Mouse (Mus musculus) hindbrain, postnatal 0 days (tissue): ENCODE measurements around the gene Fam189a1. TPM values are rescaled to one million over a fixed set of nuclear protein-coding genes. Genes with fewer than 3 reads are reported as not detected.

Experiments used
- ATAC-seq: fragments of 200-750 bp; cut with Nextera tagmentation; 2 replicates; pipeline ENCODE4 v1.8.0; 2017; ENCODE audit warnings: mild to moderate bottlenecking, moderate TSS enrichment, moderate library complexity
- DNase-seq: peaks from one replicate; pipeline ENCODE4 v3.0.0-alpha.2; 2015; ENCODE audit warnings: low spot score
- H3K27ac ChIP-seq: fragments of 300-500 bp; sonication (generic); 2 replicates; pipeline ENCODE4 v1.5.1; 2014; ENCODE audit warnings: mild to moderate bottlenecking
- H3K27me3 ChIP-seq: fragments of 300-500 bp; sonication (generic); 2 replicates; pipeline ENCODE4 v1.6.1; 2014; ENCODE audit warnings: low read length, mixed read lengths; ENCODE audit not compliant: insufficient read depth
- H3K36me3 ChIP-seq: fragments of 300-500 bp; sonication (generic); 2 replicates; pipeline ENCODE4 v1.6.1; 2014; ENCODE audit warnings: low read length, mixed read lengths; ENCODE audit not compliant: insufficient read depth
- H3K4me1 ChIP-seq: fragments of 300-500 bp; sonication (generic); 2 replicates; pipeline ENCODE4 v1.6.1; 2014; ENCODE audit warnings: antibody characterized with exemption, low read length, mixed read lengths; ENCODE audit not compliant: insufficient read depth
- H3K4me2 ChIP-seq: fragments of 300-500 bp; sonication (generic); 2 replicates; pipeline ENCODE4 v1.6.1; 2014; ENCODE audit warnings: low read depth, mild to moderate bottlenecking, low read length, moderate library complexity, mixed read lengths
- H3K4me3 ChIP-seq: fragments of 300-500 bp; sonication (generic); 2 replicates; pipeline ENCODE4 v1.5.1; 2014; ENCODE audit warnings: low read length
- H3K9ac ChIP-seq: fragments of 300-500 bp; sonication (generic); replicated peaks from 2 replicates; pipeline ENCODE4 v1.6.1; 2014; ENCODE audit warnings: mild to moderate bottlenecking, low read length, moderate library complexity, mixed read lengths
- H3K9me3 ChIP-seq: fragments of 300-500 bp; sonication (generic); 2 replicates; pipeline ENCODE4 v1.6.1; 2016; ENCODE audit warnings: low read length, mixed read lengths
- CTCF ChIP-seq: IDR thresholded peaks from 2 replicates; pipeline ENCODE4 v1.5.1; 2016; ENCODE audit warnings: antibody characterized with exemption, control low read depth, low read depth
- WGBS: fragments of 180-500 bp; shearing (Covaris S2); extraction: QIAGEN DNeasy Blood & Tissue Kit; methylation state at CpG from one replicate; pipeline ENCODE4 v1.1.7; 2014; 5-methylcytosine and 5-hydroxymethylcytosine counted together
- polyA plus RNA-seq: library from polyadenylated mRNA; unstranded; fragments of >200 nt; fragmentation: Nextera tagmentation; extraction: Ambion mirVana; gene quantifications from 2 replicates; pipeline ENCODE4 v1.2.1, GENCODE M21; 2015
- total RNA-seq: library from RNA; depleted of rRNA; stranded (reverse); fragments of >200 nt; gene quantifications from 2 replicates; pipeline ENCODE4 v1.2.3, GENCODE M21; 2014

The Fam189a1 gene
- total and polyA plus RNA-seq, 2 experiments from 2014 or later = 16.8 to 28.4 TPM

DNA sequence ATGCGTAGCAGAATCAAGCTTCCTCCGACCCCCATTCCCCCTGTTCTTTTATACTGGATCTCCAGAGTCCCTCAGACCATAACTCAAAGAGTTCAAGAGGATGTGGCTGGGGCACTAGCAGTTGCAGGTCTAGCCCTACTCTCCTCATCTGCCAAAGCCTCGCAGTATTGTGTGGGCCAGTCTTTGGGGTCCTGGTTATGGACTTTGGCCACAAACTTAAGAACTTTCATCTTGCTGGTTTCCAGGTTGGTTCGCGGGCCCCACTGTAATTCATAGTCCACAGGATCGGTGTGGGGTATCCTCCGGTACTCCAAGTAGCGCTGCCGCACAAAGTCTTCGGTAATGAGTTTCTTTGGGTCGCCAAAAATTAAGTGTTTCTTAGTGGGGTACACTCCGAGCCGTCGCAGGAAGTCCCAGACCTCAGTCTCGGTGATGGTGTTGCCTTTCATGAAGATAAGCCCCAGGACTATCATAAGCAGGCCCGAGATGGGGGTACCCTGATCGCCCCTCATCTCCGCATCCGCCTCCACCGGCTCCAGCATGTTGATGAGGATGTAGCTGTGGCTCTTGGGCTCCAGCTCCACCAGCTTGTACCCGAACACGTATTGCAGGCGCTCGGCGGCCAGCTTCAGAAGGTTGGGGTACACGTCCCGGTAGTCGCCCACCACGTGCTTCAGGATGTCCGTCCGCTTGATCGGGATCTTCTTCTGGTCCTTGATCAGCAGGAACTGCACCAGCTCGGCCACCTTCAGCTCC is 284.2 kb downstream of the Fam189a1 start:
- TF ChIP-seq CTCF = no peak
- Histone ChIP-seq H3K4me1 (peaks cover 15% of the 10 kb centered on the region), H3K27me3 (no peaks in the 10 kb centered on the region), H3K4me2 (peak overlapping the region; percentile 88), H3K4me3 (peak overlapping the region; percentile 96), H3K27ac (peak overlapping the region; percentile 97), H3K9me3 (no peaks in the 10 kb centered on the region), H3K9ac (peak overlapping the region; percentile 95), H3K36me3 (no peaks in the 10 kb centered on the region)
- WGBS = 1% methylated on average over 33 of the region's 33 CpGs
- no peak for DNase-seq
- no peak for ATAC-seq

- no peak overlapping the region for H3K9ac ChIP-seq
- H3K9me3 ChIP-seq = no peaks in the 10 kb centered on the region
- H3K4me1 ChIP-seq = peaks cover 15% of the 10 kb centered on the region
- no peak for TF ChIP-seq CTCF
- ATAC-seq = no peak
- H3K4me3 ChIP-seq = no peak overlapping the region
- H3K27ac ChIP-seq = no peak overlapping the region
- no peak for DNase-seq
- no peaks in the 10 kb centered on the region for H3K27me3 ChIP-seq
- WGBS = 76% methylated on average over 6 of the region's 6 CpGs
- H3K4me2 ChIP-seq = peak overlapping the region; percentile 88
- no peaks in the 10 kb centered on the region for H3K36me3 ChIP-seq
Measured at GRCm38 (mm10) chr7:64869549-64870065, 286.8 kb downstream of the Fam189a1 start.

DNA sequence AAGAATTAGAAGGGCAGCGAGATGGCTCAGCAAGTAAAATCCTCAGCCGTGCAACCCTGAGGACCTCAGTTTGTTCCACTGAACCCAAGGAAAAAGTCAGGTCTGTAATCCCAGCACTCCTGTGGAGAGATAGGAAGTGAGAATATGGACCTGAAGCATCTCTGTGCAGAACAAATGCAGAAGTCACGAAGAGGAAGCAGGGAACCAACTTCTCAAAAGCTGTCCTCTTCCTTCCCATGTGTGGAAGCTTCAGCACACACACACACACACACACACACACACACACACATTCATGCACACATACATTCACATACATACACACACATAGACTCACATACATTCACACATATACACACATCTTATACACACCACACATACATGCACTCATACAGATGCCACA is 292.8 kb downstream of the Fam189a1 start:
- DNase-seq (no peak), ATAC-seq (no peak)
- Histone ChIP-seq H3K4me3 (no peak overlapping the region), H3K9ac (no peak overlapping the region), H3K9me3 (no peaks in the 10 kb centered on the region), H3K4me1 (no peaks in the 10 kb centered on the region), H3K4me2 (no peak overlapping the region), H3K27me3 (no peaks in the 10 kb centered on the region), H3K36me3 (no peaks in the 10 kb centered on the region), H3K27ac (no peak overlapping the region)
- 74% methylated on average over 3 of the region's 3 CpGs for WGBS
- no peak for TF ChIP-seq CTCF

DNA sequence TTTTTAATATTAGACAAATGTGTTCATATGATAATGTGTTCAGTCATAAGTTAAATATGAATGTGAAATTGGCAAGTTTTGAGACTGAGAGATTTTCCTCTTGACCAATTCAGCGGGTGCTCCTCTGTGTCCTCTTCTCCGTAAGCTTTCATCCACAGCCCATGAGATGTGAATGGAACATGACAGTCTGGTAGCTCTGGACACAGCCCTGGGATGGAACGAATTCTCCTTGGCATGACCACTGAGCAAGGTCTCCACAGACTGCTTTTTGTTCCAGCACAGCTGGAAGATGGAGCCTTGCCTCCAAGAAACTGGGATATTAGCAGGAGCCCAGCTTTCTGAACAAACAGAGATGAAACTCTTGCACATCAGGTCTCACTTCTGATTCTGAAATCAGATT is 293.4 kb downstream of the Fam189a1 start:
- WGBS = 56% methylated on average over 3 of the region's 3 CpGs
- DNase-seq = peak; percentile 48
- Histone ChIP-seq H3K9ac (no peak overlapping the region), H3K4me2 (no peak overlapping the region), H3K27ac (no peak overlapping the region), H3K36me3 (no peaks in the 10 kb centered on the region), H3K4me3 (no peak overlapping the region), H3K9me3 (no peaks in the 10 kb centered on the region), H3K4me1 (no peaks in the 10 kb centered on the region), H3K27me3 (no peaks in the 10 kb centered on the region)
- peak; percentile 91 for ATAC-seq
- no peak for TF ChIP-seq CTCF

DNA sequence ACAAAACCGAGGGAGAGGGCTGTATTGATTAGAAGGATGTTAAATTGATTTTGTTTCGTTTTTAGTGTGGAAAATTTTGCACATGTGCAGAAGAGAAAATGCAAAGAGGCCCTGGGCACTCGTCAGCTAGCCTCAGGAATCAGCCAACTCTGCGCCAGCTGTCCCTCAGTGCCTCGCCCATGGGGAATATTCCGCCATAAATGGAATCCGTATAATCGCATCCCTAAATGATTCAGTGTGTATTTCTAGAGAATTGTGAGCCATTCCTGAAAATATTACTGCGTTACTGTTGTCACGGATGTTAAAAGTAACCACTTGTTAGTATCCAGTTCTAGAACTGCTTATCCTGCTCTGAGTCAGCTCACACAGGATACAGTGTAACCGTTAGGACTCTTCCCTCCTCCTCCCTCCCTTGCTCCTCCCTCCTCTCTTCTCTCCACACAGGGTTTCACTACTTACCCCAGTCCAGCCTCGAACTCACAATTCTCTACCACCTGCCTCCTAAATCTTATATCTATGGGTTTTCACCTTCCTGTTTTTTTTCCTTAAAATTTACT is 299.8 kb downstream of the Fam189a1 start:
- peak overlapping the region; percentile 15; the same call in 1 of the 2 replicates for H3K27ac ChIP-seq
- TF ChIP-seq CTCF = no peak
- no peaks in the 10 kb centered on the region for H3K36me3 ChIP-seq
- no peaks in the 10 kb centered on the region for H3K27me3 ChIP-seq
- peak overlapping the region; percentile 43 for H3K4me2 ChIP-seq
- ATAC-seq (no peak), DNase-seq (peak; percentile 46)
- 51% methylated on average over 12 of the region's 12 CpGs for WGBS
- H3K9me3 ChIP-seq = no peaks in the 10 kb centered on the region
- H3K9ac ChIP-seq = no peak overlapping the region
- H3K4me3 ChIP-seq = 0 out of 2 replicates have a peak overlapping the region, but pooled peaks have one; percentile 4
- H3K4me1 ChIP-seq = no peaks in the 10 kb centered on the region

- ATAC-seq = 0 out of 2 replicates have a peak, but pooled peaks have one; percentile 43
- peak overlapping the region; percentile 4; the same call in 1 of the 2 replicates for H3K4me3 ChIP-seq
- no peaks in the 10 kb centered on the region for H3K27me3 ChIP-seq
- H3K4me1 ChIP-seq = no peaks in the 10 kb centered on the region
- peak; percentile 65 for DNase-seq
- TF ChIP-seq CTCF = no peak
- no peaks in the 10 kb centered on the region for H3K9me3 ChIP-seq
- no peak overlapping the region for H3K9ac ChIP-seq
- H3K36me3 ChIP-seq = no peaks in the 10 kb centered on the region
- peak overlapping the region; percentile 15; the same call in 1 of the 2 replicates for H3K27ac ChIP-seq
- 40% methylated on average over 15 of the region's 15 CpGs for WGBS
- peak overlapping the region; percentile 43 for H3K4me2 ChIP-seq
Measured at GRCm38 (mm10) chr7:64855976-64856375, 300.4 kb downstream of the Fam189a1 start.
